Mouse (Mus musculus) embryonic fibroblast, embryonic 13.5 days (primary cell): ENCODE measurements around the gene Gm5269. TPM values are rescaled to one million over a fixed set of nuclear protein-coding genes. Genes with fewer than 3 reads are reported as not detected.

Experiments used
- H3K27ac ChIP-seq: 2 replicates; pipeline ENCODE4 v1.5.1; 2012; ENCODE audit warnings: low read length, control low read depth, inconsistent platforms; ENCODE audit not compliant: insufficient read depth
- H3K4me1 ChIP-seq: 2 replicates; pipeline ENCODE4 v1.6.1; 2011; ENCODE audit warnings: low read length; ENCODE audit not compliant: control insufficient read depth, insufficient read depth
- H3K4me3 ChIP-seq: 2 replicates; pipeline ENCODE4 v1.5.1; 2011; ENCODE audit warnings: mild to moderate bottlenecking, control low read depth, low read length; ENCODE audit not compliant: insufficient read depth
- CTCF ChIP-seq: IDR thresholded peaks from 2 replicates; pipeline ENCODE4 v1.5.1; 2011; ENCODE audit warnings: mild to moderate bottlenecking, control low read depth, low read length, moderate library complexity, borderline replicate concordance; ENCODE audit not compliant: insufficient read depth
- POLR2A ChIP-seq: IDR thresholded peaks from 2 replicates; pipeline ENCODE4 v1.6.1; 2011; ENCODE audit warnings: low read depth, mild to moderate bottlenecking, control low read depth, low read length, moderate library complexity
- polyA plus RNA-seq: library from polyadenylated mRNA; stranded (reverse); fragments of >200 nt; gene quantifications from 2 replicates; pipeline ENCODE4 v1.2.4, GENCODE M21; 2011; ENCODE audit warnings: low read depth; ENCODE audit not compliant: missing spikeins, insufficient read length

Gene Gm5269
- polyA plus RNA-seq, 1 experiment: not detected

DNA sequence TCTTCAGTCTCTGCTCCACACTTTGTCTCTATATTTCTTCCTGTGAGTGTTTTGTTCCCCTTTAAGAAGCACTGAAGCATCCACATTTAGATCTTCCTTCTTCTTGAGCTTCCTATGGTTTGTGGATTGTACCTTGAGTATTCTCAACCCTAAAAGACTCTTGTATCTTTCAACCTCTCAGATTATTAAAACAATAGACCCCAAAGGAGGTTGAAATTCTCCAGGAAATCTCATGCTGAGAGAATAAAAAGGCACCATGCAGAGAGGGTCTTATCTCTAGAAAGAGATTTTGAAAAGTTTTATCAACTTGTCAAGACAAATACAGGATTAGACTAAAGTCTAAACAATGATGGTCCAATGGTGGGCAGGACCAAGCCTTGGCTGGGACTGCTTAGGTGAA, 6.7 kb downstream of the Gm5269 start:
- H3K4me1 ChIP-seq: no peaks in the 10 kb centered on the region
- H3K27ac ChIP-seq: no peak overlapping the region
- no peak overlapping the region for H3K4me3 ChIP-seq
- TF ChIP-seq CTCF (no peak), POLR2A (no peak)

DNA sequence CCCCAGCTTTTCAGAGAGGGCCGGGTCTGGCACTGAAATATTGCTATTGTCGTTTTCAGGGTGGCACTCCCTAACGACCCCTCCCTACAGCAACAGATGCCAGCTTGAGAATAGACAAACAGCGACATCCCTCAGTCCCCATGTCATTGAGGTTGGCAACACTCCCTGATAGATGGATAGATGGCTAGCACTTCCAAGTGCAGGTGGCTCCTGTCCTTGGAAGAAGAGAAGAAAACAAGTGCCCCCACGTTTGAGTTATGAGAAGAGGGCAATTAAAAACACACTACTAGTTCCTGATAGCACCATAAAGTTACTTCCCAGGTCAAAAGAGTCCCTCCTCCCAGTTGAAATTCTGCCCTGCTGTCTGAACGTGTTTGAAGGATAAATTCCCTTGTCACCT, 8.0 kb downstream of the Gm5269 start:
- H3K4me3 ChIP-seq: no peak overlapping the region
- TF ChIP-seq POLR2A: no peak
- TF ChIP-seq CTCF: no peak
- H3K27ac ChIP-seq: no peak overlapping the region
- H3K4me1 ChIP-seq: no peaks in the 10 kb centered on the region

DNA sequence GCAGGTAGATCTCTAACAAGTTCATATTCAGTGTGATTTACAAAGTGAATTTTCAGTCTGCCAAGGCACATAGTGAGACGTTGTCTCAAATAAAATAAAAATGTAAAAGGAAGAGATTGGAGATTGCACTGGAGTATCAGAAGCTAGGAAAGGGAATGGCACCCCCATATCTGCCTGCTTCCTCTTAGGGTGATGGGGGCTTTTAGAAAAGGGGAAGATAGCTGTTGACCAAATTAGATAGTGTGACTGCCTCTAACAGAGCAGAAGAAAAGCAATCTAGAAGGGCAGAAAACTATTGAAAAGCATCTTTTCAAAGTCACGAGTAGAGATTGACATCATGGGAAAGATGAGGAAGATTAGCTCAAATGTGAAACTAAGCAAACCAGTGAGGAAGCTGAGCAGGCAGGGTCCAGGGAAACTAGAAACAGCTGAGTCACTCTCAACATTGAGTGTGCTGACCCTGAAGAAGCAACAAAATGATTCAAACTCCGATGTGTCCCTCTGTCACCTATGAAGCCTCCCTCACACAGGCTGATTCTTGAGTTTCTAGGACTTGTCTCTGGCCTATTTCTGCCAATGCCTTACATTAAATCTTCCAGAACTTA, 8.7 kb downstream of the Gm5269 start:
- no peaks in the 10 kb centered on the region for H3K4me1 ChIP-seq
- TF ChIP-seq CTCF (no peak), POLR2A (no peak)
- no peak overlapping the region for H3K27ac ChIP-seq
- no peak overlapping the region for H3K4me3 ChIP-seq

DNA sequence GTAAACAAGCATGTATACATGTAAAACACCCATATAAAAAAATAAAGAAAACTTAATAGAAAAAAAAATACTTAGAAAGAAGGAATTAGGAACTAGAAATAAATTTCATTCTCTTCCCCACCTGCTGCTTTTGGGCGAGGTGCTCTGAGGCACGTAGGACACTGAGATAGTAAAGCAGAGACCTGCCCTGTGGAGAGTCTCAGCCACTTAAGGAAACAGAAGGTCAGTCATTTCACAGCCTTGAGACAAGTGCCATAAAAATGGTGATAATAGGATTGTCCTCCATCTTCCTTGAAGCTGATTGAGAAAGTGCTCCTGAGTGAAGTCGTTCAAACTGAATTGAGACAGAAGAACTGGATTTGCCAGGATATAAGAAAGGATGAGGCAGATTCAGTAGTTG, 12.6 kb downstream of the Gm5269 start:
- no peak for TF ChIP-seq POLR2A
- TF ChIP-seq CTCF: no peak
- H3K4me1 ChIP-seq: no peaks in the 10 kb centered on the region

DNA sequence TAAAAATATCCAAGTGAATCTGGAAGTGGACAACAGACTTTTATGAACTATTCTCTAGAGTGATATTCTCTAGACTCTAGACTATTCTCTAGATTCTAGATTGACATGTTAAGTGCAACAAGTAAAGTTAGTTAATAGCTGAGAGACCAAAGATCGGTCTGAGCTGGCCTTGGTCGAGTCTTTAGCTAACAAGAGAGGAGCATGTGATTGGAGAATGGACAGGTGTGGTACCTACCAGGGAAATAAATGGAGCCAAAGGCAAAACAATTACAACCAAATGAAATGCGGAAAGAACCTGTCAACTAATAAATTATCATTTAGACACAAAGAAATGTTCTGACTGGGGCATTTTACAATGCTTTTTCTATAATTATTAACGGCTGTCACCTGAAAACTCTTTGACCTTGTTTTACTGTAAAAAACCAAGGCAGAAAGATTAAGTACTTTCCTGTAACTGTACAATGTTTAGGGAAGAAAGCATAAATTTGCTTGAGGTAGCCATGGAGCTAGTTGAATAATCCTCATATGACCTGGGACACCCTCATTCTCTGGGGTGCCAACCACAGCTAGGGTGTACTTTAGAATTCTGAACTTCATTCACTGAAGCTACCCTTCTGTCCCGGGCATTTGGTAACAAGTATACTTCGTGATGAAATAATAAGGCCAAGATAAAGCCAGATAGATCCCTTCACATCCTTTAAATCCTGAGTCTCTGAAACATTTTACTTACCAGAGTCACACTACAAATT, 13.4 kb downstream of the Gm5269 start:
- H3K4me3 ChIP-seq: no peak overlapping the region
- no peak overlapping the region for H3K27ac ChIP-seq
- no peaks in the 10 kb centered on the region for H3K4me1 ChIP-seq
- TF ChIP-seq POLR2A: no peak
- TF ChIP-seq CTCF: no peak

More for the DNA sequence above, 12.6 kb downstream of the Gm5269 start:
- Histone ChIP-seq H3K4me3 (no peak overlapping the region), H3K27ac (no peak overlapping the region)

DNA sequence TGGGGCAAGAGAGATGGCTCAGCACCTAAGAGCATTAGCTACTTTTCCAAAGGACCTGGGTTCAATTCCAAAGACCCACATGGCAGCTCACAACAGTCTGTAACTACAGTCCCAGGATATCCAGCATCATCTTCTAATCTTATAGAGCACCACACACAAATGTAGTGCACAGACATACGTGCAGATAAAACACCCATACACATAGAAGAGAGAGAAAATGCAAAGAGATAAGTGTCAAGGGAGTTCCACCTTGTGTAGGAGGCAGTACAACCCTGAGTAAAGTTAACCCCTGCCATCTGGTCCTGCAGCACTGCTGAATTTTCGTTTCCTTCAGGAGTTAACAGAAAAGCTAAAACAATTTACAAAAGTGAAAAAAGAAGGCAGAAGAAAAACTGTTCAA, 14.4 kb downstream of the Gm5269 start:
- no peak for TF ChIP-seq CTCF
- TF ChIP-seq POLR2A: no peak
- Histone ChIP-seq H3K4me1 (no peaks in the 10 kb centered on the region), H3K27ac (no peak overlapping the region), H3K4me3 (no peak overlapping the region)

DNA sequence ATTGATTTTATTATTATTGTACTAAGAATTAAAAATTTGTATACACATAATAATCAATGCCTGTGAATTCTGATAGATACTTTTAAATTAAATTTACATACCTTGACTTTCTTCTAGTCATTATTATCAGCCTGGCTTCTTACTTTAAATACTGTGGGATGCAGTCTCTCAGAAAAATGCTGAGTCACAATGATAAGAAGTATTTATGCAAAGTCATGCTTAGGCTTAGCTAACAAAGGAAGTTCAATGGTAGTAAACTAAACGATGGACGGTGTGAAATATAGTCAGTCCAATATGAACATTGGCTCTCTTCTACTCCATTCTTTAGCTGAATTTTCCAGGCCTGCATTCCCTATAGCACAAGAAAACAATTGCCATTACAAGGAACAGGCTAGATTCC, 16.8 kb downstream of the Gm5269 start:
- no peak overlapping the region for H3K4me3 ChIP-seq
- H3K27ac ChIP-seq: no peak overlapping the region; the same call in 1 of the 2 replicates
- no peaks in the 10 kb centered on the region for H3K4me1 ChIP-seq
- TF ChIP-seq POLR2A (no peak), CTCF (no peak)

DNA sequence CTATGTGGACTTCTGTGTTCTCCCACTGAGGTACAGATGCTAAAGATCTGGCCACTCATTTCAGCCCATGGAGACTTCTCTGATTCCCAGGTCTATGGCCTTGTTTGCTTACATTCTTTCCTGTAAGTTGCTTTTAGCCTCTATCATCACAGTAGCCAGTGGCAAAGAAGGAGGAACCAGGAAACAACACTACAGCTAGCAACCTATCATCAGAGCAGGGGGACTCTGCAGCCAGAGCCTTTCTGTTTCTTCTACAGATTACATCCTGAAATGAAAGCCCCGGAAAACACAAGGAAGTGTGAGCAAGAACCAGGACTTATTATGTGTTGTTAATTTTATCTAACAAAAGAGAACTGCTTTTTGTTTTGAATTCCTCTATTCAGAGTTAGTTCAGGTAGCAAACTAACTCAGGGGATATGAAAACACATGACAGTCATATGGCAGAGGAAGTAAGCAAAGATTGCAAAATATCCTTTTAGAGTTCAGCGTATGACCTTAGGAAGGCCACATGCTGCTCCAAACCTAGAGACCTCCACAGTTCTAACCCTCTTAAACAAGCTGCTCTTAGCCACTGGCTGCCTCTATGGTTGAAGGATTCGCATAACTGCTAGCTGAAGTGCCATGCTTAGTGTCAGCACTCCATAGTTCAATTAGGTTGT, 21.5 kb downstream of the Gm5269 start:
- TF ChIP-seq POLR2A: no peak
- TF ChIP-seq CTCF: no peak
- Histone ChIP-seq H3K4me3 (no peak overlapping the region), H3K27ac (no peak overlapping the region)

DNA sequence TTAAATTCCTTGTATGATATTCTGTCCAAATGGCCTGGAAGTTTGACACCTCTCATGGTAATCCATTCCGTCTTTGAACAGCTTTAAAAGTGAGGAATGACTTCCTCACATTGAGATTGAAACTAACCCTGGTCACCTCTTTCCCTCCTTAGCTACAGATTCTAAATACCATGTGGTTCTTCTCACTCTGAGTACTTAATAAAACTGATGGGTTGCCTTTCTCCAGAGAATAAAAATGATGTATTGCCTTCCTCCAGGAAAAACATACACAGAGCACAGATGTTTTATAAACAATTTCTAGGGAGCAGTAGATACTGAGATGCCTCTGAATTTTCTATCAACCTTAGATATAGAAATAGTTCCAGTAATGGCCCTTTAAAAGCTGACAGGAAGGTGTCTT, 22.0 kb downstream of the Gm5269 start:
- Histone ChIP-seq H3K27ac (no peak overlapping the region), H3K4me3 (no peak overlapping the region), H3K4me1 (peaks cover 10% of the 10 kb centered on the region)
- TF ChIP-seq CTCF: no peak
- no peak for TF ChIP-seq POLR2A

More for the DNA sequence above, 21.5 kb downstream of the Gm5269 start:
- H3K4me1 ChIP-seq: peaks cover 9% of the 10 kb centered on the region

DNA sequence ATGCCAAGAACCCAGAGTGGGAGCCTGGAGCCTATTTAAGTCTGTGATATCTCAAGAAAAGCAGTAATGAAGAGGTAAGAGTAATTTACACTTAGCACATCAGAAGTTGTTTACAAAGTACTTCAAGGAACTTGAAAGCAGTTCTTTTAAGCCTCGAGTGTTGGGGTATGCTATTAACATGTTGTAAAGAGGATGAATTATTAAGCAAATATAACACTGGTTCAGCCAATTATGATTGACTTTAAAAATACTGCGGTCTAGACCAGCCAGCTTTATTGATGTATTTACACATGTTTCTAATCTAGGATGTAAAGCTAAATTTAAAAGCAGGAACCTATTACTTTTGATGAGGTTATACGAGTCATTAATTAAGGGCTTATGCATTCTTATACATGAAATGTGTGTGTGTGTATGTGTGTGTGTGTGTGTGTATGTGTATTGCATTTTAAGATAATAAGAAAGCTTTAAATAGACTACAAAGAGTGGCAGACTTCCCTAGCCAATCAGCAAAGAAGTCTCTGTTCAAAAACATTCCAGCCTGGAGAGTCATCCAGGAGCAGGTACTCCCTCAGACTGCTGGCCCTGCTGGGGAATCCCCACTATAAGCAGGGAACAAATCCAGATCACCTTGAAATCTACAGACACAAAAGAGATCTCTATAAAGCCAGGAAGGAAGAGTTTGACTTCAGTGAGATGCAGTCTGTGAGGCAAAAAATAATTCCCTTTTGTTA, 23.6 kb downstream of the Gm5269 start:
- Histone ChIP-seq H3K27ac (no peak overlapping the region), H3K4me1 (peaks cover 10% of the 10 kb centered on the region), H3K4me3 (no peak overlapping the region)
- TF ChIP-seq CTCF: no peak
- TF ChIP-seq POLR2A: no peak
